Mouse (Mus musculus) hematopoietic stem cell, adult 5-6 weeks (primary cell): ENCODE measurements around the gene Coro1b. TPM values are rescaled to one million over a fixed set of nuclear protein-coding genes. Genes with fewer than 3 reads are reported as not detected.
"Not testable (repeated sequence)": the region's sequence is repeated elsewhere in the genome, so short reads cannot be mapped to it uniquely, and the experiment has no call there.

Source experiments
- ATAC-seq, 2 experiments: fragments of 125-278 bp in 1 of 2; replicated peaks in 1 of 2; 2 replicates each; pipeline ENCODE4 v1.8.0; 2016 to 2017; ENCODE audit warnings: inconsistent platforms in 2 of 2, mild to moderate bottlenecking in 2 of 2, moderate number of reproducible peaks in 2 of 2, low read depth in 1 of 2, moderate TSS enrichment in 1 of 2; ENCODE audit not compliant: low FRiP score in 2 of 2, poor library complexity in 2 of 2, severe bottlenecking in 2 of 2, insufficient read depth in 1 of 2, low TSS enrichment in 1 of 2
- total RNA-seq: library from RNA; stranded (forward); fragments of 172-1452, 232-1000 nt; gene quantifications from 2 replicates; pipeline ENCODE4 v1.2.3, GENCODE M21; 2017

Gene Coro1b
- total RNA-seq, 1 experiment from 2014 or later, result 66.9 TPM

- ATAC-seq, result no peak
Observed at GRCm38 (mm10) chr19:4134354-4134753, 14.1 kb upstream of the Coro1b start.

- not testable (repeated sequence) for ATAC-seq
Observed at GRCm38 (mm10) chr19:4135229-4135962, 13.0 kb upstream of the Coro1b start.

GRCm38 (mm10) chr19:4135963-4136345, 12.5 kb upstream of the Coro1b start:
- ATAC-seq, result peak; percentile 39 to 47; a peak in 2 of 4 replicates

GRCm38 (mm10) chr19:4136463-4136862, 12.0 kb upstream of the Coro1b start:
- ATAC-seq, result no peak

GRCm38 (mm10) chr19:4137913-4138312, 10.5 kb upstream of the Coro1b start:
- peak in 1 of 2 experiments; percentile 34; a peak in 1 of 4 replicates for ATAC-seq

GRCm38 (mm10) chr19:4139446-4139845, 9.0 kb upstream of the Coro1b start, which contains the start of gene Gpr152:
TSS of gene Gpr152 (plus strand) at chr19:4139787.
- no peak for ATAC-seq

GRCm38 (mm10) chr19:4140147-4140546, 8.3 kb upstream of the Coro1b start:
- ATAC-seq, result no peak

GRCm38 (mm10) chr19:4142416-4143173, 5.8 kb upstream of the Coro1b start:
- ATAC-seq, result no peak

- no peak for ATAC-seq
Observed at GRCm38 (mm10) chr19:4143759-4144268, 4.6 kb upstream of the Coro1b start, which contains the start of gene Cabp4. TSS of gene Cabp4 (minus strand) at chr19:4144033.

GRCm38 (mm10) chr19:4144550-4145498, 3.6 kb upstream of the Coro1b start:
- ATAC-seq, result no peak

GRCm38 (mm10) chr19:4145936-4146335, 2.5 kb upstream of the Coro1b start:
- ATAC-seq, result no peak

GRCm38 (mm10) chr19:4146366-4147021, 1.9 kb upstream of the Coro1b start:
- ATAC-seq, result no peak

- ATAC-seq, result no peak
Observed at GRCm38 (mm10) chr19:4147022-4147405, 1.4 kb upstream of the Coro1b start.

- ATAC-seq, result no peak
Observed at GRCm38 (mm10) chr19:4147782-4148490, 483 bp upstream of the Coro1b start.

- ATAC-seq, result no peak; a peak in 1 of 4 replicates
Observed at GRCm38 (mm10) chr19:4148819-4149218, 400 bp downstream of the Coro1b start.

GRCm38 (mm10) chr19:4149283-4149682, 864 bp downstream of the Coro1b start:
- no peak for ATAC-seq
